Mouse (Mus musculus): ENCODE results near the gene Arhgef25. TPM values are rescaled to one million over a fixed set of nuclear protein-coding genes. Genes with fewer than 3 reads are reported as not detected.
A peak's percentile ranks its signal among the peaks of the same experiment; 100 is the strongest.

The Arhgef25 gene
- polyA plus RNA-seq (2012; rRNA removed) = 8.5 and 9.2 TPM in 2 replicates

- H3K27ac ChIP-seq (ENCODE audit: insufficient read depth, low read length) = peak within 1 kb of the TSS; percentile 57; the same call in 1 of the 2 replicates
- WGBS = 22% methylated on average over 35 of the region's 35 CpGs
- peaks cover 22% of the 10 kb centered on the region for H3K27me3 ChIP-seq (ENCODE audit: control insufficient read depth, insufficient read depth, low read length)
- peaks cover 17% of the 10 kb centered on the region for H3K4me1 ChIP-seq (ENCODE audit: control insufficient read depth, insufficient read depth, insufficient read length)
- TF ChIP-seq POLR2A (IDR thresholded peaks at IDR 0.05; ENCODE audit: low read depth, low read length) = no peak
- TF ChIP-seq CTCF (IDR thresholded peaks at IDR 0.05; ENCODE audit: extremely low read depth, insufficient read depth, insufficient read length, insufficient replicate concordance) = no peak
- DNase-seq (ENCODE audit: low read depth in 1 of 2, low spot score in 2 of 2) = no peak
- peak within 1 kb of the TSS; percentile 51 for H3K4me3 ChIP-seq (ENCODE audit: extremely low read depth, insufficient read depth, insufficient read length)
- H3K36me3 ChIP-seq (ENCODE audit: control insufficient read depth, insufficient read depth, low read length) = no peaks in the 10 kb centered on the region
Measured at GRCm38 (mm10) chr10:127189651-127190381, at the start of gene Arhgef25. TSS of gene Arhgef25 (minus strand) at chr10:127190083.

GRCm38 (mm10) chr10:127238241-127238824 lies 48.5 kb upstream of the Arhgef25 start:
- Histone ChIP-seq H3K4me1 (ENCODE audit: control insufficient read depth, insufficient read depth, insufficient read length) (no peaks in the 10 kb centered on the region), H3K27me3 (ENCODE audit: control insufficient read depth, insufficient read depth, low read length) (0 out of 2 replicates have a peak, but pooled peaks cover 2% of the 10 kb centered on the region), H3K27ac (ENCODE audit: insufficient read depth, low read length) (no peak overlapping the region), H3K4me3 (ENCODE audit: extremely low read depth, insufficient read depth, insufficient read length) (no peak overlapping the region), H3K36me3 (ENCODE audit: control insufficient read depth, insufficient read depth, low read length) (no peaks in the 10 kb centered on the region)
- no peak for DNase-seq (ENCODE audit: low read depth in 1 of 2, low spot score in 2 of 2)
- TF ChIP-seq CTCF (IDR thresholded peaks at IDR 0.05; ENCODE audit: extremely low read depth, insufficient read depth, insufficient read length, insufficient replicate concordance) (no peak), POLR2A (IDR thresholded peaks at IDR 0.05; ENCODE audit: low read depth, low read length) (no peak)
- WGBS = 64% methylated on average over 18 of the region's 18 CpGs

- WGBS = 79% methylated on average over 9 of the region's 9 CpGs
- Histone ChIP-seq H3K4me1 (ENCODE audit: control insufficient read depth, insufficient read depth, insufficient read length) (no peaks in the 10 kb centered on the region; the same call in 1 of the 2 replicates), H3K4me3 (ENCODE audit: extremely low read depth, insufficient read depth, insufficient read length) (no peak overlapping the region), H3K27ac (ENCODE audit: insufficient read depth, low read length) (no peak overlapping the region), H3K36me3 (ENCODE audit: control insufficient read depth, insufficient read depth, low read length) (no peaks in the 10 kb centered on the region), H3K27me3 (ENCODE audit: control insufficient read depth, insufficient read depth, low read length) (0 out of 2 replicates have a peak, but pooled peaks cover 2% of the 10 kb centered on the region)
- no peak for TF ChIP-seq CTCF (IDR thresholded peaks at IDR 0.05; ENCODE audit: extremely low read depth, insufficient read depth, insufficient read length, insufficient replicate concordance)
- TF ChIP-seq POLR2A (IDR thresholded peaks at IDR 0.05; ENCODE audit: low read depth, low read length) = no peak
- no peak for DNase-seq (ENCODE audit: low read depth in 1 of 2, low spot score in 2 of 2)
Measured at GRCm38 (mm10) chr10:127236541-127236940, 46.7 kb upstream of the Arhgef25 start.

GRCm38 (mm10) chr10:127233141-127233540 lies 43.3 kb upstream of the Arhgef25 start:
- Histone ChIP-seq H3K4me1 (ENCODE audit: control insufficient read depth, insufficient read depth, insufficient read length) (no peaks in the 10 kb centered on the region; the same call in 1 of the 2 replicates), H3K4me3 (ENCODE audit: extremely low read depth, insufficient read depth, insufficient read length) (no peak overlapping the region), H3K36me3 (ENCODE audit: control insufficient read depth, insufficient read depth, low read length) (no peaks in the 10 kb centered on the region), H3K27me3 (ENCODE audit: control insufficient read depth, insufficient read depth, low read length) (0 out of 2 replicates have a peak, but pooled peaks cover 2% of the 10 kb centered on the region), H3K27ac (ENCODE audit: insufficient read depth, low read length) (no peak overlapping the region)
- WGBS = 89% methylated on average over 9 of the region's 9 CpGs
- peak in 1 of 2 experiments; percentile 23 for DNase-seq (ENCODE audit: low read depth in 1 of 2, low spot score in 2 of 2)
- TF ChIP-seq POLR2A (IDR thresholded peaks at IDR 0.05; ENCODE audit: low read depth, low read length) (no peak), CTCF (IDR thresholded peaks at IDR 0.05; ENCODE audit: extremely low read depth, insufficient read depth, insufficient read length, insufficient replicate concordance) (peak; percentile 18; the same call in 1 of the 2 replicates)

GRCm38 (mm10) chr10:127231741-127232140 lies 41.9 kb upstream of the Arhgef25 start:
- WGBS = 72% methylated on average over 14 of the region's 14 CpGs
- Histone ChIP-seq H3K36me3 (ENCODE audit: control insufficient read depth, insufficient read depth, low read length) (no peaks in the 10 kb centered on the region), H3K27me3 (ENCODE audit: control insufficient read depth, insufficient read depth, low read length) (0 out of 2 replicates have a peak, but pooled peaks cover 2% of the 10 kb centered on the region), H3K27ac (ENCODE audit: insufficient read depth, low read length) (no peak overlapping the region), H3K4me1 (ENCODE audit: control insufficient read depth, insufficient read depth, insufficient read length) (no peaks in the 10 kb centered on the region; the same call in 1 of the 2 replicates), H3K4me3 (ENCODE audit: extremely low read depth, insufficient read depth, insufficient read length) (no peak overlapping the region)
- no peak for DNase-seq (ENCODE audit: low read depth in 1 of 2, low spot score in 2 of 2)
- no peak for TF ChIP-seq POLR2A (IDR thresholded peaks at IDR 0.05; ENCODE audit: low read depth, low read length)
- TF ChIP-seq CTCF (IDR thresholded peaks at IDR 0.05; ENCODE audit: extremely low read depth, insufficient read depth, insufficient read length, insufficient replicate concordance) = no peak

GRCm38 (mm10) chr10:127230693-127231092 lies 40.8 kb upstream of the Arhgef25 start:
- no peak for DNase-seq (ENCODE audit: low read depth in 1 of 2, low spot score in 2 of 2)

More at GRCm38 (mm10) chr10:127230693-127231092, 40.8 kb upstream of the Arhgef25 start:
- Histone ChIP-seq H3K4me3 (ENCODE audit: extremely low read depth, insufficient read depth, insufficient read length) (no peak overlapping the region), H3K4me1 (ENCODE audit: control insufficient read depth, insufficient read depth, insufficient read length) (peaks cover 3% of the 10 kb centered on the region), H3K27me3 (ENCODE audit: control insufficient read depth, insufficient read depth, low read length) (no peaks in the 10 kb centered on the region), H3K27ac (ENCODE audit: insufficient read depth, low read length) (no peak overlapping the region), H3K36me3 (ENCODE audit: control insufficient read depth, insufficient read depth, low read length) (no peaks in the 10 kb centered on the region)
- WGBS = 11% methylated on average over 12 of the region's 12 CpGs
- TF ChIP-seq POLR2A (IDR thresholded peaks at IDR 0.05; ENCODE audit: low read depth, low read length) = no peak
- no peak for TF ChIP-seq CTCF (IDR thresholded peaks at IDR 0.05; ENCODE audit: extremely low read depth, insufficient read depth, insufficient read length, insufficient replicate concordance)

Measured in spleen, adult 2 months (tissue).